Mouse (Mus musculus): ENCODE results near the gene Zbtb37. TPM values are rescaled to one million over a fixed set of nuclear protein-coding genes. Genes with fewer than 3 reads are reported as not detected.
A peak's percentile ranks its signal among the peaks of the same experiment; 100 is the strongest.
"Not testable (repeated sequence)": the region's sequence is repeated elsewhere in the genome, so short reads cannot be mapped to it uniquely, and the experiment has no call there.

Zbtb37 gene
- total RNA-seq, 2 experiments from 2014 or later, result 15.0 to 18.2 TPM

- peak in 1 of 2 experiments; percentile 30 for DNase-seq (ENCODE audit: extremely low spot score in 1 of 2, low spot score in 1 of 2)
These were observed 684 bp upstream of the Zbtb37 start for GRCm38 (mm10) chr1:161035281-161035785.

GRCm38 (mm10) chr1:161033856-161034434 is 704 bp downstream of the Zbtb37 start:
- DNase-seq (ENCODE audit: extremely low spot score in 1 of 2, low spot score in 1 of 2), result no peak

GRCm38 (mm10) chr1:161032345-161032744 is 2.3 kb downstream of the Zbtb37 start:
- DNase-seq (ENCODE audit: extremely low spot score in 1 of 2, low spot score in 1 of 2), result no peak

- no peak for DNase-seq (ENCODE audit: extremely low spot score in 1 of 2, low spot score in 1 of 2)
These were observed 2.8 kb downstream of the Zbtb37 start for GRCm38 (mm10) chr1:161031881-161032280.

GRCm38 (mm10) chr1:161030058-161030457 is 4.6 kb downstream of the Zbtb37 start:
- no peak for DNase-seq (ENCODE audit: extremely low spot score in 1 of 2, low spot score in 1 of 2)

GRCm38 (mm10) chr1:161028427-161028826 is 6.2 kb downstream of the Zbtb37 start:
- not testable (repeated sequence) for DNase-seq (ENCODE audit: extremely low spot score in 1 of 2, low spot score in 1 of 2)

GRCm38 (mm10) chr1:161027196-161027595 is 7.5 kb downstream of the Zbtb37 start:
- DNase-seq (ENCODE audit: extremely low spot score in 1 of 2, low spot score in 1 of 2), result no peak

GRCm38 (mm10) chr1:161025410-161026210 is 9.0 kb downstream of the Zbtb37 start:
- no peak for DNase-seq (ENCODE audit: extremely low spot score in 1 of 2, low spot score in 1 of 2)

GRCm38 (mm10) chr1:161020051-161020450 is 14.6 kb downstream of the Zbtb37 start:
- no peak for DNase-seq (ENCODE audit: extremely low spot score in 1 of 2, low spot score in 1 of 2)

- no peak for DNase-seq (ENCODE audit: extremely low spot score in 1 of 2, low spot score in 1 of 2)
These were observed 18.3 kb downstream of the Zbtb37 start for GRCm38 (mm10) chr1:161016378-161016777.

GRCm38 (mm10) chr1:161010436-161010835 is 24.2 kb downstream of the Zbtb37 start:
- DNase-seq (ENCODE audit: extremely low spot score in 1 of 2, low spot score in 1 of 2), result no peak

GRCm38 (mm10) chr1:161008038-161008437 is 26.6 kb downstream of the Zbtb37 start:
- DNase-seq (ENCODE audit: extremely low spot score in 1 of 2, low spot score in 1 of 2), result no peak

GRCm38 (mm10) chr1:161006471-161006870 is 28.2 kb downstream of the Zbtb37 start:
- no peak for DNase-seq (ENCODE audit: extremely low spot score in 1 of 2, low spot score in 1 of 2)

- DNase-seq (ENCODE audit: extremely low spot score in 1 of 2, low spot score in 1 of 2), result no peak
These were observed 29.1 kb downstream of the Zbtb37 start for GRCm38 (mm10) chr1:161005526-161005925.

GRCm38 (mm10) chr1:161004942-161005341 is 29.7 kb downstream of the Zbtb37 start:
- DNase-seq (ENCODE audit: extremely low spot score in 1 of 2, low spot score in 1 of 2), result no peak

GRCm38 (mm10) chr1:160993851-160994250 is 40.8 kb downstream of the Zbtb37 start:
- no peak for DNase-seq (ENCODE audit: extremely low spot score in 1 of 2, low spot score in 1 of 2)

GRCm38 (mm10) chr1:160989395-160989794 is 45.3 kb downstream of the Zbtb37 start:
- DNase-seq (ENCODE audit: extremely low spot score in 1 of 2, low spot score in 1 of 2), result no peak

- DNase-seq (ENCODE audit: extremely low spot score in 1 of 2, low spot score in 1 of 2), result no peak
These were observed 47.6 kb downstream of the Zbtb37 start for GRCm38 (mm10) chr1:160986881-160987635.

- DNase-seq (ENCODE audit: extremely low spot score in 1 of 2, low spot score in 1 of 2), result no peak
These were observed 49.2 kb downstream of the Zbtb37 start for GRCm38 (mm10) chr1:160985477-160985876.

GRCm38 (mm10) chr1:160984731-160985130 is 49.9 kb downstream of the Zbtb37 start:
- DNase-seq (ENCODE audit: extremely low spot score in 1 of 2, low spot score in 1 of 2), result not testable (repeated sequence)

- DNase-seq (ENCODE audit: extremely low spot score in 1 of 2, low spot score in 1 of 2), result no peak
These were observed 51.8 kb downstream of the Zbtb37 start for GRCm38 (mm10) chr1:160982887-160983286.

All from layer of hippocampus, postnatal 25 days (tissue).